Mouse (Mus musculus): ENCODE measurements at regions not wholly inside any gene's neighbourhood (a gene's known extent, or its start where the extent isn't known, plus 50 kb on each side); places are given as distances from the start of the nearest gene placed in this dataset.

DNA sequence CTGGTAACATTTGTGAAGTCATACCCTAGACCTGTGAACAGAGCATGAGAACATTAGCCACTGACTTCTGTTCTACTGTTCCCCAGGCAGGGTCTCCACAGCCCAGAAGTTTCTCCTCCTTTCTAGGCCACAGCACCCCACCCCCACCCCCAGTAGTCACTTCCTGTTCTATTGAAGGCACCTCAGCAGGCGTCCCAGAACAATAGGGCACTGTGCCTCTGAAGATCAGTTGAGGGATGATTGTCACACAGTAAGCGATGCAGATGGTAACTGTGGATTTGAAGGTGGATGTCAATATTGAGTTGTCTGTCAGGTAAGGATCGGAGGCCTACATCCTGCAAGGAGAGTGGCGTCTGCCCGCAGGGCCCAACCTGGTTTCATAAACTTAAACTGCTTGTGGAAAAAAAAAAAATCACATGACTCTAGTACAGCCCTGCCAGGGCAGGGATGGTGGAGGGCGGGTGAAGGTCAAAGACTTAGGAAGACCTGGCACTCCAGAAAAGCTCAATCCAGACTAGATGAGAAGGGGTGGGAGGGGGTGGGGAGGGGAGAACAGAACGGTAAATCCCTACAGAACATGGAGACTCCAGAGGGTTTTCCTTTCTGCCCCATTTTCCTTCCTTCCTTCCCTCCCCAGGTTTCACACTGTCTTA, 103.1 kb upstream of the Rybp start:
- DNase-seq (ENCODE audit: low spot score): no peak

DNA sequence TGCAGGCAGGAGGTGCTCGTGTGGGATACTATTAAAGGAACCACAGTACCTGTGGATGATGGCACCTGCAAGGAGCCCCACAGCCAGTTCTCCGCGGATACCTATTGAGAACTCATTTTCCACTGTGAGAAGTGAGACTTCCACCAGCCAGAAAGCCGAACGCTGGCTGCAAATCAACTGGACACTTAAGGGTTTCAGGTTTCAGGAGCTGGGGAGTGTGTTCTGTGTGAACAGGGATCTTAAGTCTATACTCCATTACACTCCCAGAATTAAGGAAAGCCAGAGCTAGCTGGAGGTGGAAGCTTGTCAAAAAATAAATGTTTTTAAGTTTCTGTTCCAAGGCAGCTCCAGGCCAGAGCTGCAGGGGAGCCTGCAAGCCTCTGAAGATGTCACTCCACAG, 99.8 kb upstream of the Rybp start:
- peak; percentile 53 for DNase-seq (ENCODE audit: low spot score)

DNA sequence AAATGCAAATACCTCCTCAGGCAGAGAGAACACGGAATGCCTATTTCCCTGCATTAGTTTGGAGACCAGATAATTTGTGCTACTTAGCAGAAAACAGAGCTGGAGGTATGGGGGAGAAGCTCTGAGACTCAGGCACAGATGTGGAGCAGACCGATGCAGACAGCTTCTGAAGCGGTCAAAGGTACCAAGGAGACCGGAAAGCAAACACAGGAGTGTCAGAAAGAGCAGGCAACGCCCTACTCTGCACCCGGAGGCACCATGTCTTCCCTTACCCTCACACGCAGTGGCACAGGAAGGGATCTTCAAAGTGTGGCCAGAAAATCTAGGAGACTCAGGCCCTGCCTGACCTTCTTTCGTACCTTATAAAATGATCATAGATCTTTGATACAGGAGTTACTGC, 98.4 kb upstream of the Rybp start:
- no peak for DNase-seq (ENCODE audit: low spot score)

DNA sequence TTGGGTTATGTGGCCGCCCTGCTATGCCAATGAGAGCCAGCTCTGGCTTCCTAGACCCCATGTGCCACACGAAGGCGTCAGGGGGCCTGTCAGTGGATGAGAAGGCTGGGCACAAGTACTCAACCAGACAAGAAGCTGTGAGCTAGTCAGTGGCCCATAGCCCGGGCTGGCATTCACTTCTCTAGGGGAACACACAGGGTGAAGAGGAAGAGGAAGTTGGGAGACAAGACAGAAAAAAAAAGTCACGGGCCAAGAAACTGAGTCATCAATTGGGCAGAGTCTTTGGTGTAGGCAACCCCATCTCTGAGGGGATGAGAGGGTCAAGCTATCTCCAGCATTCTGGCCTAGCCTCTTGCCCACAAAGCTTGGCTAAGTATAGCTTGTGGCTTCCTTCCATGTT, 93.8 kb upstream of the Rybp start:
- DNase-seq (ENCODE audit: low spot score): no peak

DNA sequence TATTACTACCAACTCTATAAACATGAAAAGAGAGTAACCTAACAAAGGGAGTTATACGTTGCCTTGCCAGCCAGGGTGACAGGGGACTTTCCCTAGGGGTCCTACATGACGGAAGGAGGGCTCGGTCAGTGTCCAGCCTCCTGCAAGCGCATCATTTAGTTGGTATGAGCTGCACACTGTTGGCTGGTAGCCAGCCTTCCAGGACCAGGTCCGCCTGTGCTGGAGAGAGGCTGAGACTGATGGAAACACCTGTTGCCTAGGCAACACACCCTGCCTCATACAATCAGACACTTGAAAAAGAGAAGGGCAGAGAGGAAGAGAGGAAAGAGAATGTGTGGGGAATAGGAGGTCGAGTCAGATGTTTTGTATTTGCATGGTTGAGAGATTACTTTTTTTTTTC, 93.3 kb upstream of the Rybp start:
- peak; percentile 50 for DNase-seq (ENCODE audit: low spot score)

DNA sequence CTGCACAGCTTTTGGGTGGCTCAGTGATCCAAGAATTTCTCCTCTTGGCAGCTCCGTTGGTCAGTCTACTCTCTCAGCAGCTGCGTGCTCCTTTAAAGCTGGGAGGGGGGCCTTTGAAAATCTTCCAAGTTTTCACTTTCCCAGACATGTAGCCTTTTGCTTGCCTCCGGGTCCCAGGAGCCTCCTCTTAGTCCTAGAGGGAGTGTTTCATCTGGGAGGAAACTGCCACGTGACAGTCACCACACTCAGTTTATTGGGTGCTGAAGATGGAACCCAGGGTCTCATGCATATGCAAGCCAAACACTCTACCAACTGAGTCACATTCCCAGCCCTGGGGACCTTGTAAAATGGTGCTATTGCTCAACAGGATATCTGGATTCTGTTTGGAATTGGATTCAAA, 92.5 kb upstream of the Rybp start:
- no peak for DNase-seq (ENCODE audit: low spot score)

DNA sequence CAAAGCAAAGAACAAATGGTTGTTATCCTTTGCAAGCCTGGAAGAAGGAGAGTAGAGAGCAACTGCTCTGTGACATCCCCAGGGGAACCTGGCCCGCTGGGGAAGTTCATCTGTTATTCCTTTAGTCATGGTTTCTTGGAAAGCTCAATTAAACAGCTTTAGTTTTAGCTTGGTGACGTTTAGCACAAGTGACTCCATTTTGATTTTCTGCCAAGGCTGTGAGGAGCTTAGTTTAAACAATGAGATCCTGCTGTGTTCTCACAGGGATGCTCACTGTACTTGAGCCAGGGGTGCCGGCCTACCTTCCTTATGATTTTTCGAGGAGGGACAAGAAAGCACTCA, 91.2 kb upstream of the Rybp start:
- DNase-seq (ENCODE audit: low spot score): no peak

DNA sequence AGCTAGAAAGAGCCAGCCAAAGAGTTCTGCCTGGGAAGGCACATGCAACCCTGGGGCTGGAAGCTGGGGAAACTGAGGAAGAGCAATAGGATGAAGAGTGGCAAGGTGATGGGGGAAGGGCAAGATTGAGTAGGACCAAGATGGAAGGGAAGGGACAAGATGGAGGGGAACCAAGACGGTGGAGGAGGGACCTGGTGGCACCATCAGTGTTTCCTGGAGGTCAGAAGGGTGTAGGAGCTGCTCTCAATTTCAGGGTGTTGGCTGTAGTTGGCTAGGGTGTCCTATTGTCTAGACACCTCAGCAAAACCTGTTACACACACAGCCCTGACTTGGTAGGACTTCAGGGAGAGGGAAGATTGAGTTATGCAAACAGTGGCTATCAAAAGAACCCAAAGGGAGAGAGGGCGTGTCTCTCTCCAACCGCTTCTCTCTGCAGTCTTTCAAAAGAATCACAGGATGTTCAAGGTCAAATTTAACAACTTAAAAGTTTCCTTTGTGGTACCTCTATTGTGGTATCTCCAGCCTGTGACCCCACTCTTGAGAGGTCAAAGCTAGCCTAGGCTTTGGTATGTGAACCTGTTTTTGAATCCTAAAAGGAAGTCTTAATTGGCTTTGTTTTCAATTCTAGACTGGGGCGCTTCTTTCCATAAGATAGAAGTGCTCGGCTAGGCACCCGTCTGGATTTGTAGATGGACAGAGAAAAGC, 90.7 kb upstream of the Rybp start:
- peak; percentile 14 for DNase-seq (ENCODE audit: low spot score)

DNA sequence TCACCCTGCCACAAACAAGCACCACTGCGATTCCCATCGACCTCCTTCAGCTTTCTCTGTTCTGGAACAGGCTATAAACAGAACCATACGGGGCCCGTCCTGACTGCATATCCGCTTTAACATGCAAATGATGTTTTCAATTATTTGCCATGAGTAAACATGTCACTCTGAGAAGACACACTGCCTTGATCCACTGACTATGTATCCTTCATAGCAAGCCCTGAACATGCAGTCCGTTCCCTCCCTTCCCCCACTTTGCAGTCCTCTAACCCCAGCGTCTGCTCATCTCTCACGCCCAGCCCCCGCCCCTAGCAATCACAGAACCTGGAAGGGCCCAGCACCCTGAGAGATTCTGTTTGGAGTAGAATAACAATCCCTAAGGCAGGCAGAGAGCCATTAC, 89.4 kb upstream of the Rybp start:
- DNase-seq (ENCODE audit: low spot score): peak; percentile 24

DNA sequence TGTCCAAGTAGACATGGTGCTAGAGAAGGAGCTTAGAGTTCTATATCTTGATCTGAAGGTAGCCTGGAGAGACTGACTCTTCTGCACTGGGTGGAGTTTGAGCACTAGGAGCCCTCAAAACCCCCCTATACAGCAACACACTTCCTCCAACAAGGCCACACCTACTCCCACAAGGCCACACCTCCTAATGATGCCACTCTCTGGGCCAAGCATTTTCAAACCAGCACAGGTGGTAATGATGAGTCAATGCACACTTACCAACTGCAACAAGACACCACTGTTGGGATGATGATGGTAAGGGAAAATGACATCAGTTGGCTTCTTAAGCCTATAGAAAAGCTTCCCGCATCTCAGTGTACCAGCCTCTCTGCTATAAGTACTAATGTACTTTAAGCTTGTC, 83.5 kb upstream of the Rybp start:
- no peak for DNase-seq (ENCODE audit: low spot score)

DNA sequence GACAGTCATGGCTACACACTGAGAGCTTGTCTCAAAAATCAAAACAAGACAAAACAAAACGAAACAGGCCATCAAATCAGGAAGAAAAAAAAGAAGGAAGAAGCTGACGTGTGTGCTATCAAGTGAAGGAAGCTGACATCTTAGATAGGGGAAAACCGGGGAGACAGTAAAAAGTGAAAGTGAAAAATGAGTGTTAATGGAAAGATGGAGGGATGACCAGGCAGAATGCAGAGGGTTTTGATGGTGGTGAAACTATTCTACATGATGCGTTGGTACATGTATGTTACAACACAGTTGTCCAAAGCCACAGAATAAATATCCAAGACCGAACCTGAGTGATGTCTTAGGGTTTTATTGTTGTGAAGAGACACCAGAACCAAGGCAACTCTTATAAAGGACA, 83.1 kb upstream of the Rybp start:
- DNase-seq (ENCODE audit: low spot score): no peak

DNA sequence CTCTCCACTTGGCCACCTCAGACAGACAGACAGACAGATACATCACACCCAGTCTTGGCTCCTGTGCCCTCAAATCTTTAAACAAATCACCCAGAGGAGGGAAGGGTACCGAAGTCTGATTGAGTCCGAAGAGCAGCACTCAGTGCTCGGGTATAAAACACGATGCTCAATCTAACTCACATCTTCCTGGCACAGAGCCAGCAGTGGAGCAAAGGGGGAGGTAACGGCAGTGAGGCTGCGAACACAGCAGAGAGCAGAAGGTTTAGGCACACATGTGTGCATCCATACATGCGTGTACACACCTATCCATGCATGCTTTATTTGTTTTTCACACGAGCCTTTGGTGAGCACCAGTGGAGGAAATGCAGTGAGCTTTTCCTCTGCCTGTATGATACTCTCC, 78.9 kb upstream of the Rybp start:
- DNase-seq (ENCODE audit: low spot score): no peak

DNA sequence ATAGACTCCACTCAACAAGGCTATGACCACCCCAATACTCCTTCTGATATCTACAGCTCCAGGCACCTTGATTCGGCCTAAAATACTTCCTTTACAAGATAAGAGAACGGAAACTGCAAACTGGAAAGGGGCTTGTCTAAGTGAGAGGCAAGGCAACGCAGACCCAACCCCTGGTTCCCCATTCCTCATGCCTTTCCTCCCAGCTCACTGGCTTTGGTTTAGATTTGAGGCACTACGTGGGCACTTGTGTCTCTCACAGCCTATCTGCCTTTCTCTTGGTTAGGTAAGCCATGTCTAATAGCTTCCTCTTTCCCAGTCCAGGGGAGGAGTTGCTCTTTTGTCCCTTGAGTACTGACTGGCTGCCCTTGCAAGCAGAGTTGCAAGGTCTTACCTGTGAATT, 78.5 kb upstream of the Rybp start:
- DNase-seq (ENCODE audit: low spot score): no peak

DNA sequence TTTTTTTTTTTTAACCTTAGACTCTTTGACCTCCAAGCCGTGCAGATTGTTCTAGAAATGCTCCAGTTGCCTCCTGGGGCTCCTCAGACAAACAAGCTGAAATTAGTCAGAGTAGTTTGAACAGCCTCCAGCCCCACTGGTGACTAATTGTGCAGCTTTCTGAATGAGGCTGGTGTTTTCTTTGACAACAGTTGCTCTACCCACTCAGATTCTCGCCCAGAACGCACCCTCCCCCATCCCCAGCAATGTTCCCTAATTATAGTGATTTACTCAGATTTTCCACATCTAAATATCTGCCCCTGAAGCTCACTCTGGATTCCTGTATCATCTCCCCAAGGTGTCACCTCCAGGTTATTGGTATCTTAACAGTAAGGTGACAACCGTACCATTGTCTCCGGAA, 76.4 kb upstream of the Rybp start:
- DNase-seq (ENCODE audit: low spot score): no peak

DNA sequence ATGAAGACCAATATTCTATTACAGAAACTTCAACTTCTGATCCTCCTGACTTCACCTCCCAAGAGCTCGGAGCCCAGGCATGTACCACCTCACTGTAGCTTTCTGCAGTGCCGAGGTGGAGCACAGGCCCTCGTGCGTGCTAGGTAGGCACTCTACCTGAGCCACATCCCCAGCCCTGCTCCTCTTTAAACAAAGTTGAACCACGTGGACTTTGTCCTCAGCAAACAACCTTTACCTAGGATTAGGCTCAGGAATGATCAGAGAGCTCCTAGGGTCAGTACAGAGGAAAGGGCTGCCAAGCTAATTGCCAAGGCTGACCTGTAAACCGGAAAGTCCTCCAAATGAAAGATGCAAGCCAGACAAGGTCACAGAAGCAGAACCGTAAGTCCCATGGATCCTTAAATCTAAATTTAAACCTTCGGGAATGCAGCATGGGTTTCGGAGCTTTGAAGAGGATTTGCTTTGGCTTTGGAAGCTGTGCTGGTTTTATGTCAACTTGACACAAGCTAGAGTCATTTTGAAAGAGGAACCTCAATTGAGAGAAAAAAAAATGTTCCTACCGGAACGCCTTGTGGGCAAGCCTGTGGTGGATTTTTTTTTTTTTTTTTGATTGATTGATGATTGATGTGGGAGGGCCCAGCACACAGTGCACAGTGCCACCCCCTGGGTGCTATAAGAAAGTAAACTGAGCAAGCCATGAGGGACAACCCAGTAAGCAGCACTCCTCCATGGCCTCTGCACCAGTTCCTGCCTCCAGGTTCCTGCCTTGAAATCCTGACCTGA, 69.5 kb upstream of the Rybp start:
- DNase-seq (ENCODE audit: low spot score): no peak

DNA sequence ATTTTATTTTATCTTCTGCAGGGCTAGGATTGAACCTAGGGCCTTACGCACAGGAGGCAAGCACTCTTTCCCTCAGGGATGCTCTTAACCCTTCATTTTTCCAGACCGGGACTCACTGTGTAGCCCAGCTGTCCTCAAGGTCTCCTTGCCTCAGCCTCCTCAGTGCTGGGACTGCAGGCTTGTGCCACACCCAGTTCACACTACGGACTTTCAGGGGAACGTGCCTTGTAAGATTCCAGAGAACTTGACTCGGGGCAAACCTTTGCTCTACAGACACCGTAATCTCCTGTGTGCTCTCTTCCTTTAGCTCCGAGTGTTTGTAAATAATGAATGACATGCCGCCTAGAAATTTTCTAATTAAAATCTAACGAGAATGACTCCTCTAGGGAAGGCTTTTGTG, 68.6 kb upstream of the Rybp start:
- DNase-seq (ENCODE audit: low spot score): no peak

DNA sequence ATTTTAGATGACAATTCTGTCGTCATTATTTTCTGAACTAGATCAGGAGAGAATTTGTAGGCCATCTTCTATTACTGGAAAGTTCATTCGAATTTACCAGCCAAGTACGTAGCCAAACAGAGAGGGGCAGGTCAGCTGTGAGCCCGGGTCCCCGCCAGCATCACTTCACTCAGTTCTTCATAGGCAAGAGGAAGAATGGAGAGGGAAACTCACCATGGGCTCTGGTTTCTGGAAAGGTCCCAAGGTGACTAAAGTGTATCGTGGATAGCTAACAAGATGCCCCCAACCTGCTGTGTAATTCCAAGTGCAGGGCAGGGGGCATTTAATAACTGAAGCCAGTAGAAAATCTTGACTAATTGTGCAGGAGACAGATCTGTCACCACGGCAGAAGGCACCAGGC, 60.2 kb upstream of the Rybp start:
- no peak for DNase-seq (ENCODE audit: low spot score)

DNA sequence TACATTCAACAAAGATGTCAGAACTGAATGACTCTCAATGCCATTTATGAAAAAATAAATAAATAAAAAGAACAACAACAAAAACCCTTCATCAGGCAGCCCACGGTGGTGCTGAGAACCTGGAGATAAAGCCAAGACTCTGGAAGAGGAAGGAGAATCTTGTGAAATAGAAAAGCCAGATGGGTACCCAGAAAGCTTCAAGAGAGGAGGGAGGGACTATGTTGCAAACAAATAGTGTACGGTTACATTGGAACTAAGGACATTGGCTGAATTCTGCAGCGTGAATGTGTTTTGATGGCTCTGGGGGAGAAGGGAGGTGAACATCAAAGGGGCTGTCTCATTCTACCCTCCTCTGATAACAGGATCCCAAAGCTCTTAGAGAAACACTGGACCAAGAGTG, 57.8 kb upstream of the Rybp start:
- no peak for DNase-seq (ENCODE audit: low spot score)

DNA sequence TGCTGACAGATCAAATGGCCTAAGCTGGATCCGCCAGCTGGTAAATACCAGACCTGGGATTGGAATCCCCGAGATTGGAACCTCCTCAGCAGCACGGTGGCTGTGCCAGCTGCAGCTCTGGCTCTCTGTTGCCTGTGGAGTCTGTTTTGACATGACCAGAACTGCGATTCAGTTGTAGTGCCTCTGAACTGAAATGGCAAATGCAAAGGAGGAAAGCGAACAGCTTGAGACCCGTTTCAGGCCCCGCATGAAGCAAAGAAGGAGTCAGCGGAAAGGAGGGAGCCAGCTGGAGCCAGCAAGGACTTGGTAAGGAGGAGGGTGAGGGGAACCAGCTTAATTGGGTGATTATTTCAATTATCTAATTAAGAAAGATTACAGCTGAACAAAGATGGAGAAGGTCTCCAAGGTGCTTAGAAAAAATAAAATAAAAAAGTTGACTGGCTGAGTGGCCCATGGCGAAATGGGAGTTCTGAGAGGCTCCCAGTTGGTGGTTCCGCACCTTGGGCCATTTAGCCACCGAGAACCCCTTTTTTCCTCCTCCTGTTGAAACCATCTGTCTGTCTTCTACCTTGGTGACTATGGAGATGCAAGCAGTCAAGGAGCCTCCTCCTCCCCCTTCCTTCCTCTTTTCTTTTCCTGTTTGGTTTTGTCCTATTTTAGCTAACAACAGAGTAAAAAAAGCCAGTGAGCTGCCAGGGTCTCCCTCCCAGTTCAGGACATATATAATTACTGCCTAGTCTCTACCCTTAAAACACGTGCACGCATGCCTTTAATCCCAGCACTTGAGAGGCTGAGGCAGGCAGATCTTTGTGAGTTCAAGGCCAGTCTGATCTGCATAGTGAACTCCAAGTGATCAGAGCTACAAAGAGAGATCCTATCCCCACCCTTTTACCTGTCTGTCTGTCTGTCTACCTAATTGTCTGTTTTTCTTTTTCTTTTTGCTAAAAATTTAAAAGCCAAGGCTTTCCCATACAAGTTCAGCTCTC, 54.3 kb upstream of the Rybp start:
- DNase-seq (ENCODE audit: low spot score): no peak

DNA sequence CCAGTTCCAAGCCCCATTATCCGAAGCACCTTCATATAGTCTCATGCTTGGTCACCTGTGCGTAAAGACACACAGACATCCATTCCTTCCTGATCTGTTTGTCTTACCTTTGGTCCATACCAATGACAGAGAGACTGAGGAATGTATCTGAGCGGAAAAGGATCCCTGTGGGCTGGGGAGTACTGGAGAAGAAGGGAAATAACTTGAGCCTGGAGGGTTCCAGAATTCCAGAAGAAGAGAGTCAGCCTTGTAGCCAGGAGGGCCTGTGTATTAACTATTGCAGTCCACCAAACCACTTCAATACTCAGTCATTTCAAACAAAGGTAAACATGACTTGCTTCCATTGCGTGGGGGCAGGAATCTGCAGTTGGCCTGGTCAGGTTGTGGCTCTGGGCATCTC, 51.0 kb upstream of the Rybp start:
- no peak for DNase-seq (ENCODE audit: low spot score)

Data from embryo, embryonic 10.5 days (tissue).